Mouse (Mus musculus): ENCODE measurements around the gene Depdc7. TPM values are rescaled to one million over a fixed set of nuclear protein-coding genes. Genes with fewer than 3 reads are reported as not detected.

Depdc7 gene
- polyA plus RNA-seq, 1 experiment: 1.7 TPM

DNA sequence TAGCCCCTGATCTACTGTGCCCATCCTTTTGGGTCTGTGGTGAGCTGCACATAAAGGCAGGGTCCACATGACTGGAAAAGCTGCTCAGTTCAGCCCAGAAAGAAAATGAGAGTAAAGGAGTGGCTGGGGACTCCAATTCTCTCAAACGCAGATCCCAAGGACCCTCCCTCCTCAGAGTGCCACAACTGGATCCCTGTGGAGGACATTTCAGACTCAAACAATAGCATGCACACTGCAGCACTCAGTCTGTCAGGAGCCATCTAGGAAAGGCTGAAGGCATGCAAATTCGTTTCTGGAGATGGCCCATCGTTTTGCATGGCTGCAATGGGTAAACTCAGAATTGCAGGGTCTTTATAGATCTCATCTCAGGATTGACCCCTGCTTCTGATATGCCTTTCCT is 39.5 kb downstream of the Depdc7 start:
- Histone ChIP-seq H3K4me3 (replicated peaks) (no peak overlapping the region), H3K4me1 (peaks cover 14% of the 10 kb centered on the region), H3K9me3 (no peaks in the 10 kb centered on the region), H3K27me3 (replicated peaks) (no peaks in the 10 kb centered on the region), H3K36me3 (replicated peaks; ENCODE audit: low read length) (peaks cover 85% of the 10 kb centered on the region)
- TF ChIP-seq FLI1 (IDR thresholded peaks at IDR 0.05; ENCODE audit: low read length): no peak
- TF ChIP-seq GATA1 (IDR thresholded peaks at IDR 0.05; ENCODE audit: borderline replicate concordance, low read length): no peak

GRCm38 (mm10) chr2:104699659-104700058 is 43.0 kb downstream of the Depdc7 start:
- no peaks in the 10 kb centered on the region for H3K27me3 ChIP-seq (replicated peaks)

DNA sequence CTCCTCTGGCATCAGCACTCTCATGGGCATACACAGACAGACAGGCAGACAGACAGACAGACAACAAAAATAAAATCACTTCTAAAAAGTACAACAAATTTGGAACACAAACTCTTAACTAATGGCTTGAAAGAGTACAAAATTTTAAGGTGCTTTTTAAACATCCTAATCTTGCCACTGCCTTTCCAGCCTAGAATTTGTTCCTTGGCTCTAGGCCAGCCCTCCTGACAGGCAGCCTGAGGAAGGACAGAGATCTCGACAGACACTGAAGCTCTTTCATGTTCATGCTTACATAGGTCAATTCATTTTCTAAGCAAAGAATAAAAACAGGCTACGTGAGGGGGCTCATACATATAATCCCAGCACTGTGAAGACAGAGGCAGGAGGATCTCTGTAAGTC is 50.1 kb downstream of the Depdc7 start:
- TF ChIP-seq FLI1 (IDR thresholded peaks at IDR 0.05; ENCODE audit: low read length) (no peak), GATA1 (IDR thresholded peaks at IDR 0.05; ENCODE audit: borderline replicate concordance, low read length) (no peak)

More at GRCm38 (mm10) chr2:104699659-104700058, 43.0 kb downstream of the Depdc7 start:
- TF ChIP-seq FLI1 (IDR thresholded peaks at IDR 0.05; ENCODE audit: low read length): no peak
- TF ChIP-seq GATA1 (IDR thresholded peaks at IDR 0.05; ENCODE audit: borderline replicate concordance, low read length): no peak
- Histone ChIP-seq H3K36me3 (replicated peaks; ENCODE audit: low read length) (peaks cover 64% of the 10 kb centered on the region), H3K4me1 (peaks cover 5% of the 10 kb centered on the region), H3K4me3 (replicated peaks) (no peak overlapping the region), H3K9me3 (no peaks in the 10 kb centered on the region)

GRCm38 (mm10) chr2:104690720-104691119 is 52.0 kb downstream of the Depdc7 start:
- Histone ChIP-seq H3K4me3 (replicated peaks) (no peak overlapping the region), H3K27me3 (replicated peaks) (no peaks in the 10 kb centered on the region), H3K36me3 (replicated peaks; ENCODE audit: low read length) (peaks cover 78% of the 10 kb centered on the region), H3K9me3 (no peaks in the 10 kb centered on the region), H3K4me1 (peaks cover 35% of the 10 kb centered on the region)
- no peak for TF ChIP-seq GATA1 (IDR thresholded peaks at IDR 0.05; ENCODE audit: borderline replicate concordance, low read length)
- no peak for TF ChIP-seq FLI1 (IDR thresholded peaks at IDR 0.05; ENCODE audit: low read length)

More for the DNA sequence above, 50.1 kb downstream of the Depdc7 start:
- H3K4me3 ChIP-seq (replicated peaks): no peak overlapping the region
- no peaks in the 10 kb centered on the region for H3K27me3 ChIP-seq (replicated peaks)
- peaks cover 26% of the 10 kb centered on the region for H3K4me1 ChIP-seq
- peaks cover 64% of the 10 kb centered on the region for H3K36me3 ChIP-seq (replicated peaks; ENCODE audit: low read length)
- no peaks in the 10 kb centered on the region for H3K9me3 ChIP-seq

GRCm38 (mm10) chr2:104688724-104689123 is 54.0 kb downstream of the Depdc7 start:
- Histone ChIP-seq H3K4me3 (replicated peaks) (no peak overlapping the region), H3K9me3 (no peaks in the 10 kb centered on the region), H3K4me1 (peaks cover 45% of the 10 kb centered on the region), H3K27me3 (replicated peaks) (no peaks in the 10 kb centered on the region), H3K36me3 (replicated peaks; ENCODE audit: low read length) (peaks cover 95% of the 10 kb centered on the region)
- TF ChIP-seq FLI1 (IDR thresholded peaks at IDR 0.05; ENCODE audit: low read length): no peak

DNA sequence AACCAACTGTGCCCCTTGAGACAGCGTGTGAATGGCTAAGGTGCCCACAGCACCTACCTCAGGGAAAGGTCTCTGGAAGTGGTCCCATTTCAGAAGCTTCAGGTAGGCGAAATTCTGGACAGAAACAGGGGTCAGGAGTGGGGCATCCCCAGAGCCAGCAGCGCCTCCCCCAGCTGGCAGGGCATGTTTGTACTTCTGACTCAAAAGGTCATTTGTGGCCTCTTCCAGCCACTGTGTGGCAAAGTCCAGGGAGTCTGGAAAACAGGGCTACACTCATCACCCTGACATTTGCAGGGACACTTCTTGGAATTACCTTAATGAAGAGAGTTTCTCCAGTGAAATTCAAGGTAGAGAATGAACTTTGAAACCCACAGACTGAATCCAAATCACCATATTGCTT is 54.4 kb downstream of the Depdc7 start:
- no peak for TF ChIP-seq FLI1 (IDR thresholded peaks at IDR 0.05; ENCODE audit: low read length)
- TF ChIP-seq GATA1 (IDR thresholded peaks at IDR 0.05; ENCODE audit: borderline replicate concordance, low read length): no peak
- Histone ChIP-seq H3K9me3 (no peaks in the 10 kb centered on the region), H3K4me3 (replicated peaks) (no peak overlapping the region), H3K4me1 (peaks cover 45% of the 10 kb centered on the region), H3K36me3 (replicated peaks; ENCODE audit: low read length) (peaks cover 95% of the 10 kb centered on the region), H3K27me3 (replicated peaks) (no peaks in the 10 kb centered on the region)

DNA sequence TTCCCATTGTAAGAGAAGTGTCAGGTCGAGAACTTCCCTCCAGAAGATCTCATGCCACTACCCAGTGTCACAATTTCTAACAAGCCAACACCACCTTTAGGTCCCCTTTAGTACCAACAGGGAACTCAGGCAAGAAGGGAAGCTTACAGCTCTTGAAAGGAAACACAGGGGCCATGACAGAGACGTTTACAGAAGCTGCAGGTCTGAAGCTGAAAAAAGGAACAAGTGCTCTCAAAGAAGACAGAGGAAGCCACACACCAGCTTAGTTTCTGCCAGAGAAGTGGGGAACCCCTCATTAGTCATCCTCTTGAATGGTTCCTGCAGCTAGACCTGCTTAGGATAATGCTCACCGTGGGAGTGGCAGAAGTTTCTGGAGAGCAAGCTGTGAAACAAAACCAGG is 55.4 kb downstream of the Depdc7 start:
- Histone ChIP-seq H3K9me3 (no peaks in the 10 kb centered on the region), H3K4me3 (replicated peaks) (no peak overlapping the region), H3K36me3 (replicated peaks; ENCODE audit: low read length) (peaks cover 95% of the 10 kb centered on the region), H3K4me1 (peaks cover 41% of the 10 kb centered on the region), H3K27me3 (replicated peaks) (no peaks in the 10 kb centered on the region)
- TF ChIP-seq GATA1 (IDR thresholded peaks at IDR 0.05; ENCODE audit: borderline replicate concordance, low read length) (no peak), FLI1 (IDR thresholded peaks at IDR 0.05; ENCODE audit: low read length) (no peak)

DNA sequence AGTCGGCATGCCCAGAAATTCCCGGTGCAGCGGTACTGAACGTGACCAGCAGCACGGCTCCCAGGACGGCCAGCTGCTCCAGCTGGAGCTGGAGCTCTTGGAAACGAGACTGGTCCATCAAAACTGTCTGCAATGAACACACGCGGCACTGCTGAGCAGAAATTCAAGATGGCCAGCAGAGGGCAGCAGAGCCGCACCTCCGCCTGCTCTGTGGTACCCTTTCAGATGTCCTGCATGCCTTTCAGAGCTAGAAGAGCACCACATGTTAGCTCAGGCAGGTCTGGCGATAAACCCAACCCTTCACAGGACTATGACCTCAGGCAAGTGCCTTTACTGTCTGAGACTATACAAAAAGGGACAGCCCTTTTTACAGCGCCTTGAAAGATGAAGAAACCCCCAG is 57.3 kb downstream of the Depdc7 start:
- H3K36me3 ChIP-seq (replicated peaks; ENCODE audit: low read length): peaks cover 97% of the 10 kb centered on the region
- H3K9me3 ChIP-seq: no peaks in the 10 kb centered on the region
- TF ChIP-seq FLI1 (IDR thresholded peaks at IDR 0.05; ENCODE audit: low read length) (no peak), GATA1 (IDR thresholded peaks at IDR 0.05; ENCODE audit: borderline replicate concordance, low read length) (no peak)
- H3K4me1 ChIP-seq: peaks cover 35% of the 10 kb centered on the region
- H3K27me3 ChIP-seq (replicated peaks): no peaks in the 10 kb centered on the region
- H3K4me3 ChIP-seq (replicated peaks): no peak overlapping the region

DNA sequence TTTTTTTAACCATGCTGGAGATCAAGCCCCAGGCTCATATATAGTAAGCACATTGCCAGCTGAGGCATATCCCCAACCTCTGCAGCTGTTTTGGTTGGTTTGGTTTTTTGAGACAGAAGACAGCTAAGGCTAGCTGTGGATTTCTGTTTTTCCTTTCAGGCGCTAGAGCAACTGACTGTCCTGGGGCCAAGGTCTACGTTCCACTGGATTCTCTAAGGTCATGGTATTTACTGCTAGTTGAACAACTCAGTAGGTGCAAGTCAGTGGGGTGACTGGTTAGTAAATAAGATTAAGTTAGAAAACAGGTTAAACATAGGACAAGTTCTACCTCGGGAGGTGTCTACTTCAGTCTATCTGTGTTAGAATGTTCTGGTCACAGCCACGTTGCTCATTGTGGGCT is 57.9 kb downstream of the Depdc7 start:
- Histone ChIP-seq H3K9me3 (no peaks in the 10 kb centered on the region), H3K36me3 (replicated peaks; ENCODE audit: low read length) (peaks cover 97% of the 10 kb centered on the region), H3K4me3 (replicated peaks) (no peak overlapping the region), H3K4me1 (peaks cover 35% of the 10 kb centered on the region), H3K27me3 (replicated peaks) (no peaks in the 10 kb centered on the region)
- TF ChIP-seq GATA1 (IDR thresholded peaks at IDR 0.05; ENCODE audit: borderline replicate concordance, low read length) (no peak), FLI1 (IDR thresholded peaks at IDR 0.05; ENCODE audit: low read length) (no peak)

DNA sequence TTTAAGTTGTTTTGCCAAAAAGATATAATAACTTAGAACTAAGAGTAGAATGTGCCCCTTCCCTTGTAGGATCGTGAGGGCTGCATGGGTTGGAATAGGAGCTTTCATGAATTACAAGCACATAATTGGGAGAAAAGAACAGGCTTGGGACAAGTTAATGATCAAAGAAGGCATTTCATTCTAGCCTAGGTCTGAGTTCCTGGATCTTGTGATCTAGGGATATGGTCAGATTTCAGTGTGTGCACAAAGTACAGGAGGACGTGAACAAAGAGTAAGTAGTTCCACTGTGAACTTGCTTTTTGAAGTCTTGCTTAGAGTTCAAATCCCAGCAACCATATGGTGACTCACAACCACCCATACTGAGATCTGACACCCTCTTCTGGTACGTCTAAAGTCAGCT is 65.4 kb downstream of the Depdc7 start:
- H3K4me1 ChIP-seq: peaks cover 13% of the 10 kb centered on the region
- TF ChIP-seq GATA1 (IDR thresholded peaks at IDR 0.05; ENCODE audit: borderline replicate concordance, low read length) (no peak), FLI1 (IDR thresholded peaks at IDR 0.05; ENCODE audit: low read length) (no peak)
- H3K36me3 ChIP-seq (replicated peaks; ENCODE audit: low read length): peaks cover 66% of the 10 kb centered on the region
- H3K27me3 ChIP-seq (replicated peaks): no peaks in the 10 kb centered on the region
- H3K4me3 ChIP-seq (replicated peaks): no peak overlapping the region
- no peaks in the 10 kb centered on the region for H3K9me3 ChIP-seq

Other genes starting within 250 kb of the Depdc7 start
- 2.6 and 5.4 TPM in 2 replicates for gene Hipk3, start 248.4 kb downstream of the Depdc7 start, polyA plus RNA-seq (2012; ENCODE audit: insufficient read depth, low replicate concordance)
- gene Cstf3, start 152.4 kb downstream of the Depdc7 start, polyA plus RNA-seq (2012; ENCODE audit: insufficient read depth, low replicate concordance): 1.6 and 7.2 TPM in 2 replicates
- gene Tcp11l1, start 30.7 kb downstream of the Depdc7 start, polyA plus RNA-seq (2012; ENCODE audit: insufficient read depth, low replicate concordance): 43.5 and 88.1 TPM in 2 replicates
- gene Pin1rt1, start 26.5 kb downstream of the Depdc7 start, polyA plus RNA-seq (2012; ENCODE audit: insufficient read depth, low replicate concordance): 0.20 TPM in 1 of 2 replicates, not detected in the other
- gene Qser1, start 73.9 kb upstream of the Depdc7 start, polyA plus RNA-seq (2012; ENCODE audit: insufficient read depth, low replicate concordance): 0.15 TPM in 1 of 2 replicates, not detected in the other
- gene Prrg4, start 107.0 kb upstream of the Depdc7 start, polyA plus RNA-seq (2012; ENCODE audit: insufficient read depth, low replicate concordance): 0.35 TPM in 1 of 2 replicates, not detected in the other
- gene Ccdc73, start 124.9 kb upstream of the Depdc7 start, polyA plus RNA-seq (2012; ENCODE audit: insufficient read depth, low replicate concordance): not detected in 2 replicates

Measured in megakaryocyte, embryonic 14.5 days (primary cell).